Mouse (Mus musculus) thymus, postnatal 10 days (tissue): Measurements from ENCODE around the gene Erap1.
"Not testable (repeated sequence)": the region's sequence is repeated elsewhere in the genome, so short reads cannot be mapped to it uniquely, and the experiment has no call there.

Experiments used
- DNase-seq, 2 experiments: peaks; one replicate each; pipeline ENCODE4 v3.0.0; 2021; ENCODE audit warnings: low spot score in 2 of 2

The Erap1 gene

GRCm38 (mm10) chr13:74638793-74639711, at the start of gene Erap1:
TSS of gene Erap1 (plus strand) at chr13:74639568.
- DNase-seq: peak; percentile 37 to 40

- DNase-seq: peak in 1 of 2 experiments; percentile 3
These were observed 48.0 kb upstream of the Erap1 start for GRCm38 (mm10) chr13:74591401-74591821.

- not testable (repeated sequence) for DNase-seq
These were observed 47.5 kb upstream of the Erap1 start for GRCm38 (mm10) chr13:74591828-74592227.

- not testable (repeated sequence) for DNase-seq
These were observed 42.3 kb upstream of the Erap1 start for GRCm38 (mm10) chr13:74597022-74597421.

GRCm38 (mm10) chr13:74601776-74602175, 37.6 kb upstream of the Erap1 start:
- DNase-seq: not testable (repeated sequence)

- DNase-seq: peak; percentile 76 to 77
These were observed 22.0 kb upstream of the Erap1 start for GRCm38 (mm10) chr13:74617163-74618019.

GRCm38 (mm10) chr13:74632327-74632726, 7.0 kb upstream of the Erap1 start:
- DNase-seq: no peak

GRCm38 (mm10) chr13:74632857-74633256, 6.5 kb upstream of the Erap1 start:
- no peak for DNase-seq

- peak; percentile 66 to 72 for DNase-seq
These were observed 549 bp downstream of the Erap1 start for GRCm38 (mm10) chr13:74639712-74640522.

- DNase-seq: not testable (repeated sequence)
These were observed 1.2 kb downstream of the Erap1 start for GRCm38 (mm10) chr13:74640523-74640920.

GRCm38 (mm10) chr13:74695497-74696193, 56.3 kb downstream of the Erap1 start:
- DNase-seq: no peak

- DNase-seq: no peak
These were observed 56.9 kb downstream of the Erap1 start for GRCm38 (mm10) chr13:74696225-74696624.

GRCm38 (mm10) chr13:74719002-74719401, 79.6 kb downstream of the Erap1 start:
- DNase-seq: no peak

- DNase-seq: no peak
These were observed 94.4 kb downstream of the Erap1 start for GRCm38 (mm10) chr13:74733726-74734125.

- no peak for DNase-seq
These were observed 96.5 kb downstream of the Erap1 start for GRCm38 (mm10) chr13:74735834-74736233.

GRCm38 (mm10) chr13:74736396-74736795, 97.0 kb downstream of the Erap1 start:
- no peak for DNase-seq
